Mouse (Mus musculus): ENCODE results near the gene St14.
"Not testable (repeated sequence)": the region's sequence is repeated elsewhere in the genome, so short reads cannot be mapped to it uniquely, and the experiment has no call there.

St14 gene

DNA sequence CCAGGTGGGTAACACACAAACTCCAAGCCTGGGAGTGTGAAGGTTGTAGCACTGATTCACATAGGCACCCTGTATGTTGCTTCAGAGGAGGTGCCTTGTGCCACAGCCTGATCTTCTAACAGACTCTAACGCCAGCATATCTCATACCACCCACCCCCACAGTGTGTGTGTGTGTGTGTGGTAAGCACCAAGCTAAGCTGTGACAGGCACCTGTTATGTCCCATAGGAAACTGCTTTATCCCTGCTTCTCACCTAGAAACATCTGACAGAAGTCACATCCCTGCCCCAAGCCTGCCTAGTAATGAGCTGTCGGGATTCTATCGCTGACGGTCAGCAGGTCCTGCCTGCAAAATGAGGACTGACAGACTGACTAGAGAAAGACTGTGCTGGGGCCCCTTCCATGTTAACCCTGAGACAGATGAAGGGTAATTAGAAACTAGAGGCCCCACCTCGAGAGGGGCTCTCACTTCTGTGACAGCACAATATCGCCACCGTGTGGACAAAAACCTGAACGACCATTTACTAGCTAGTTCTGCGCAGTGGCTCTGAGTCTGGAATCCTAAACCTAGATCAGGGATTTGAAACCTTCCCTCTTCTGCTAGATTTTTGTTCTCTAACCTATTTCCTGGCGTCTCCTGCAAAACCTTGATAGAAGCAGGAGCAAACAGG, 45.4 kb downstream of the St14 start:
- DNase-seq (ENCODE audit: low read depth, low spot score) = peak; percentile 62

DNA sequence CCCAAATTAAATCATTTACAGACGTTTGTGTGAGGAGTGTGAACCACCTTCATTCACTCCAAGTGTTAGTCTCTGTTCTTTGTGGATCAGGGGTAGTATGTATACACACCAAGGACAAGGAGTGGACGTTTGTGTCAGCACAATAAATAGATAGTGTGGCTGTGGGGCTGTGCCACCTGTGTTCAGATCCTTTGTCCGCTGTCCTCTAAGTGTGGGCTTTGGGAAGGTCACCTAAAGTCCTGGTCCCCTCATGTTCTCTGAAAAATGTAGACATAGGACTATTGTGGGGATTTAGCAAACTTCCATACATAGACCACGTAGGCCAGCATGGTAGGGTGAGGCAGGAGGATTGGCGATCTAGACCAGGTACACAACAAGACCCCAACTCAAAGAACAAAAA, 46.1 kb downstream of the St14 start:
- DNase-seq (ENCODE audit: low read depth, low spot score) = no peak

DNA sequence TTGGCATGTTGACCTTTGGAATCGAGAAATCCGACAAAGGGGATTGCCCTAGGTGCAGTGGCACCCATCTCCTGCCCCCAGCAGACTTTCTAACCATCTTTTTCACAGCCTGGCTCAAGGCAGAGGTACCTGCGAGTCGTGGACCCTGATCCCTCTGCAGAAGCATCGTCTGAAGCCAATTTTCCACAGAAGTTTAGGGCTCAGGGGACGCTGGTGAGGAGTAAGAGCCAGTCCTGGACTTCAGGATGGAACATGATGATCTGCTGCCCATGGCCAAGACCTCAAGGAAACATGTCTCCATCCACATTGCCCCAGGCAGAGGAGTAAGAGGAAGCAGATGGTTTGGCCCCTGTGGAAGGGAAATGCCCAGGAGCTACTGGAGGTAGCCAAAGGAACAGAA, 48.9 kb downstream of the St14 start:
- DNase-seq (ENCODE audit: low read depth, low spot score) = no peak

DNA sequence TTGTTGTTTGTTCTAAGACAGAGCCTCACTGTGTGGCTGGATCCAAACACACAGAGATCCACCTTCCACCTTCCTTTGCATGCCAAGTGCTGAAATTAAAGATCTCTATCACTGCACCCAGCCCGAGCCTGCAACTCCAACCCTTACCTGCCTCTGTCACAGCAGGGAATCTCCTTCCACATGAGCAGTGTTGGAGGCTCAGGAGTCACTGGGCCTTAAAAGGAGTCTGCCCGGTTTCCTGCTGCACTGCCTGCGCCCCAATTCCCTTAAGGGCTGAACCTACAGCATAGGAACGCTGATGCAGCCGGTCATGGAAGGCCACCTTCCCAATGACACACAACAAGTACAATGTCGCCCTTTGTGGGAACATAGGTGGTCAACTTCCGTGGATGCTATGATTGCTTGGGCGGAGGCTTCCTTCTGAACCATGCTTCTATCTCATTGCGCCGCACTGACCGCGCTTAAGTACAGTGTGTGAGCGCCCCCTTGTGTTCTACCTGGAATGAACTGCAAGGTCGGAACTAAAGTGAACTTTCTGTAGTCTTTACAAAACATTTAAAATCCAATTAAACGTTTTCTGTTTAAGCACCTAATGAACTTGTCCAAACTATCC, 49.5 kb downstream of the St14 start:
- DNase-seq (ENCODE audit: low read depth, low spot score) = peak; percentile 56

DNA sequence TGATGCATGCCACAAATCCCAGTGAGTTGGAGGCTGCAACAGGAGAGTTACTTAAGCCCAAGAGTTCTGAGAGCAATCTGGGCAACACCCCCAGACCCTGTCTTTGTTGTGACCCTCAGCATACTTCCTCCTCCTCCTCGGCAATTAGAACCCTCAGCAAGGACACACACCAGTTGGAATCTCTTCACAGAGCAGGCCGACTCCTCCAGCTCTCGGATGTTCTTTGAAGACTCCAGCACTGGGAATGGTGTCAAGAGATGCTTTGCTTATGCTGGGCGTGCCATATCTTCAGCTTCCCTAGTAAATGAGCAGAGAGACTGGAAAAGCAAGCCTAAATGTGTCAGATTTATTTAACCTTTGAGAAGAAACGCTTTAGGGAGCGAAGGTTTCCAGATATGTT, 50.9 kb downstream of the St14 start:
- no peak for DNase-seq (ENCODE audit: low read depth, low spot score)

DNA sequence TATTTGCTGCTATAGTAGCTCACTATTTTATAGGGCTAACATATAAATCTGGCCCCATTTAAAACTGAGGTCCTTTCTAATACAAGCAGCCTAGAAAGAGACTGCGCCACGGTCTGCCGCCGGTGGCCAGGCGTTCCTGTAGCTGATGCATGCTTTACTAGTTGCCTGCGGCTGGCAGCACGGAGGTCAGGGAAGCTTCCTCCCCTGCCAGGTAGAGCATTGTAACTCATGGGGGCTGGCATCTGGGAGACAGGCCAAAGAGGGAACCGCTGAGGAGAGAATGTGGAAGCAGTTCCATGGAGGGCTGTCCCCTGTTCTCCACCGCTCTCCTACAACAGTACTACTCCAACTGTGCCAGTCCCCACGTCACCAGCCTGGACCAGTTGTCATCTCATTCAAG, 56.8 kb downstream of the St14 start:
- no peak for DNase-seq (ENCODE audit: low read depth, low spot score)

DNA sequence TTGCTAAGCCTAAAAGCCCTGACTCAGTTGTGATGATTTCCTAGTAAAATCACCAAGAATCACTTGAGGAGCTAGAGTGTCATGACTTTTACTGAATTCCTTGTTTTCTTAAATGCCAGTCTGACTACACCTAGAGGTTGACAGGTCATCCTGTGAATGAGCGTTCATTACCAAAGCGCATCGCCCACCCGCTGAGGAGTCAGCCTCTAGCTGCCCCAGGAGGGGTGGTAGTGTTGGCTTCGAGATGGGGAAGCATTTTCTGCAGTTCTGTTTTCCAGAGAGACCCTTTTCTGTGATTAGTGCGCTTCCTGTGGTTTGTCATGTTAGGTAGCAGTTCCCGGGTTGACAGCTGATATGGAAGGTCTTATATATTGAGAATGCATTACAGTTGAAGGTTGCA, 57.9 kb downstream of the St14 start:
- no peak for DNase-seq (ENCODE audit: low read depth, low spot score)

DNA sequence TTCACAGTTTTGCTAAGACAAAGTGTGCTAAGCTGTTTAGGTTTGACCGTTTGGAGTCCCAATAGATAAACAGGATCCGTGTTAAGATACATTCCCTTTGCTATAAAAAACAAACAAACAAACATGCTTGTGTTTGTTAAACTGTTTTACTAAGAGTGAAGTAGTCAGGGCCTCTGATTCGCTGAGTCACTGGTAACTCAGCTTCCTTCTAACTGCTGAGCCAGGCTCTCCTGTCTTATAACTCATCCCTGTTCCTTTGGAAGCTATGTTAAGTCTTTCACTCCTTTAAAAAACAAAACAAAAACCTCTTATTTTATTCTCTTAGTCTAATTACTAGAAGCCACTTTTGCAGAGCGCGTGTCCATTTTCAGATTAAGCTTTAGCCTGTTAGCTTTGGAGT, 59.4 kb downstream of the St14 start:
- DNase-seq (ENCODE audit: low read depth, low spot score) = no peak

DNA sequence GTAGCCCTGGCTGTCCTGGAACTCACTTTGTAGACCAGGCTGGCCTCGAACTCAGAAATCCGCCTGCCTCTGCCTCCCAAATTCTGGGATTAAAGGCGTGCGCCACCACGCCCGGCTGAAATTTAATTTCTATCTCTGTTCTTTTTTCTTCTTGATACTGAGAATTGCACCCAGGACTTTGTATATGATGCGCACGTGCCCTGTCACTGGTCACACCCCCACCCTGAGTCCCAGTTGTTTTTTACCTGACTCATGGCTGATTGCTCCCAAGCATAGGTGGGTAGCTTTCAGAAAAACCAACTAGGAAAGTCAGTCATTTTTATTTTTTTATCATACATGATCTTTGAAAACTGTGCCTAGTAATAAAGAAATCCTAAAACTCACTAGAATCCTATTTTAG, 60.9 kb downstream of the St14 start:
- DNase-seq (ENCODE audit: low read depth, low spot score) = no peak

DNA sequence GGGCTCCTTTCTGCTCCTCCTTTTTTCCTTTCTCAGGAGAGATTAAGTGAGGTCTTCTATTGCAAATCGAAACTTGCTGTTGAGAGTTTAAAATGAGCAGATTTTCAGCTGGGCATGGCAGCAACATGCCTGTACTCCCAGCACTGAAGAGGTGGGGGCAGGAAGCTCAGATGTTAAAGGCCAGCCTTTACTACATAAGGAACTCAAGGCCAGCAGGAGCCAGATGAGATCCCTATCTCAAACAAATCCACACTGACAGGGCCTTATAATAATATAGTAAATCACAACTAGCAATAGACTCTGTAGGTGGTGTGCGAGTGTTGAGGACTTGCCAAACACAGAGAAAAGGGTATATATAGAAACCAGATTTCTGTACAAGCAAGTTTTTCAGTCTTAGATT, 72.9 kb downstream of the St14 start:
- no peak for DNase-seq (ENCODE audit: low read depth, low spot score)

DNA sequence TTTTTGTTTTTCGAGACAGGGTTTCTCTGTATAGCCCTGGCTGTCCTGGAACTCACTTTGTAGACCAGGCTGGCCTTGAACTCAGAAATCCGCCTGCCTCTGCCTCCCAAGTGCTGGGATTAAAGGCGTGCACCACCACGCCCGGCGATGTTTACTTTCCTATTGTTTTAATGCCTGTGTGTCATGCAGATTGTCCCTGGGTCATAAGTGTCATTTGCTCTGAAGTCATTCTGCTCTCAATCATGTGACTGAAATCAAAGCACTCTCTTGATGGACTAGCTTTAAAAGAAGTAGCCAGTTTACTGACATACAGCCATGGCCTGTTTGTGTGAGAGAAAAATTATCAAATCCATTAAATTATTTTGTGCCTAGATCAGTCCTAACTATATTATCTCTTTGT, 80.1 kb downstream of the St14 start:
- DNase-seq (ENCODE audit: low read depth, low spot score) = not testable (repeated sequence)

DNA sequence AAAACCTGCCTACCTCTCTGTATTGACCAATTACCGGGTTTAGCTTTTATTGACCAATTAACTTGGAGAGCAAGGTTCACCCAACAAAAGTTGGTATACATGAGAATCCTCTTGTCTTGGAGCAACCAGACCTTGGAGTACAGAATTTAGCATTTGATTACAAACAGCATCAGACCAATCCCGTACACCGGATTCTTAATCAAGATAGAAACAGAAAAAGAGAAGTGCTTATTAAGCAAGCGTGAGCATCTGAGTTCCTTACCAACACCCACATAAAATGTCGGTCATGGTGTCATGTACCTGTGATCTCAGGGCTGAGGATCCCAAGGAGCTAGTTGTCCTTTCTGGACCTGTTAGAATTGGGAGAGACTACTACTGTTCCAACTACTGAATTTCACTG, 81.4 kb downstream of the St14 start:
- DNase-seq (ENCODE audit: low read depth, low spot score) = no peak
